Mouse (Mus musculus) gastrocnemius, postnatal 25 days (tissue): ENCODE measurements around the gene Gm44596. TPM values are rescaled to one million over a fixed set of nuclear protein-coding genes. Genes with fewer than 3 reads are reported as not detected.

Experiments
- DNase-seq: peaks from one replicate; pipeline ENCODE4 v3.0.0; 2022
- long read RNA-seq, 2 experiments: library from polyadenylated mRNA; stranded (forward); transcript quantifications; one replicate each; pipeline ENCODE4 v2.0.0; 2021
- total RNA-seq, 2 experiments: library from RNA; stranded (reverse); gene quantifications; 1 replicate in 1 of 2; 2 replicates in 1 of 2; pipeline ENCODE4 v1.2.3; 2021

The Gm44596 gene
- total RNA-seq = not detected
- long read RNA-seq, experiment 1 = 0 reads
- long read RNA-seq, experiment 2 = 0 reads

DNA sequence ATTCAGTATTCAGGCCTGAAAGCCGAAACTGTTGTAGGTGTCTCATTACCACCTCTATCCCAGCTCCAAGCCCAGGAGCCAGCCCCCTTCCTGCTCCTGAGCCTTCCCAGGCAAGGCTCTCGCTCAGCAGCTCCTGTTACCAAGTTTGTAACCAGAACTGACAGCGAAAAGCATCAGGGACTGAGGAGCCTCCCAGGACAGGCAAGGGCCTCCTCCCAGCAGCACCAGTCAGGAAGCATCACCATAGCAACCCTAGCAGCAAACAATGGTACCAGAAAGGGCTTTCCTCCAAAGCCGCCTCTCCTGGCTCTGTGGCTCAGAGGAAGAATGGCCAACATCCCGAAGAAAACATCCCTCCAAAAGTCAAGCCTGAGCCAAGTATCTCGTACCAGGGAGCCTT is at the start of gene Gm44596, which contains the start of gene Tex52:
Gm44596 (plus strand) TSS at position 312 of the 400 bp plus-strand sequence.
Tex52 (plus strand) TSS at position 265 of the 400 bp plus-strand sequence.
- peak; percentile 39 for DNase-seq

DNA sequence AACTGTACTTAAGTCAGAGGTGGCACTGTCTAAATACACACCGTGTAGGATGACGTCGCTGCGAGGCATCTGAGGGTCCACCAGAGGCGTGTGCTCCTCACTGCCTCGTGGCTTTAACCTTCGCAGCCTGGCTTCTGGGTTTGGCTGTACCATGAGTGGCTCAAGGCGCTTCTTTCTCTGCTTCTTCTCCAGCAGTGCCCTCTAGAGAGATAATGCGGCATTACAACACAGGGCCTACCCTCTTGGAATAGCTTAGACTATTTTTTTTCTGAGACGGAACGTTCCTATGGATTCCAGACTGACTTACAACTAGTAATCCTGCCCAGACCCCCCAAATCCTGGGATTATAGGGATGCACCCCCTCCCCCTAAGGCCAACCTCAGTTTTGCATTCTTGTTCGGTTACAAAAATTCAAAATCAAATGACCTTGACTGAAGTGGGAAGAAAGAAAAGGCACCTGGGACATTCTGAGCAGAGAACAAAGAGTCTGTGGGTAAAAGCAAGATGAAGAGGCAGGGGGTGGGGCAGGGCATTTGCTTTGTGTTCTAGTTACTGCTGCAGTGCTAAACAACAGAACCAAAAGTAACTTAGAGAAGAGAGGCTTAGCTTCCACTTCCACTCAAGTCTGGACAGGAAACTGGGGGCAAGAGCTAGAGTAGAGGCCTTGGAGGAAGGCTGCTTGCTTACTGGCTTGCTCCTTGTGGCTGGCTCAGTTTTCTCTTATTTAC is 40.7 kb upstream of the Gm44596 start:
- DNase-seq = peak; percentile 23

DNA sequence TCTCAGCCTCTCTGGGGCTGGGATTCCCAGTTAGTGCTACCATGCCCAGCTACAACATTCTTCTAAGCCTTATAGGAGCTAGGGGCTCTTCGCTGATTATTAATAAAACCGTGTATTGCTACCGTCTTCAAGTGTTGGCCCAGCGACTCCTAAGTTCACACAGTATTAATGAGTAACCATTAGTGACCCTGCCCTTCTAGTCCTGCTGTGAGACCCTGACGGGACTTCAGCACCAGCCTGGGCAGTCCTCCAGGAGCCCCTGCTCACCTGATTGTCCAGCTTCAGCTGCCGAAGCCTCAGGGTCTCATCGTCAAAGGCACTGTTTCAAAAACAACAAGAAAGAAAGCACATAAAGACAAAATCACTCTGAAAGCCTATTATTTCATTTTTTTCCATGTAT is 37.8 kb upstream of the Gm44596 start:
- no peak for DNase-seq

DNA sequence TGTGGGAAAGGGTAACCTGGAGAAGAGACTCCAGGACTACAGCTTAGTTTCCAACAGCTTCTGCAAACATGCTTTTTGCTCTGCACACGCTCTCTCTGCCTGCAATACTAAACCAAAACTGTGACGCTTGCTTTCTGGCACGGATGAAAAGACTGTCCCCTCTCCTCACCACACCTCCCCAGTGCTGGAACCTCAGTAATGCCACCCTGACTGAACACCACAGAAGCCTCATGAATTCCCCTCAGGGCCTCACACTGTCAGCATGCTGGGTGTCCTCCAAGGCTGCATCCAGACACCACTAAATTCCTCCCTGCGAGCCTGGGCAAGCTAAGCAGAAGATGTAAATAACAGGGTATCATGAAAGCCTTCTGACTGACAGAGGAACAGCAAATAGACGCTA is 36.4 kb upstream of the Gm44596 start:
- DNase-seq = no peak

DNA sequence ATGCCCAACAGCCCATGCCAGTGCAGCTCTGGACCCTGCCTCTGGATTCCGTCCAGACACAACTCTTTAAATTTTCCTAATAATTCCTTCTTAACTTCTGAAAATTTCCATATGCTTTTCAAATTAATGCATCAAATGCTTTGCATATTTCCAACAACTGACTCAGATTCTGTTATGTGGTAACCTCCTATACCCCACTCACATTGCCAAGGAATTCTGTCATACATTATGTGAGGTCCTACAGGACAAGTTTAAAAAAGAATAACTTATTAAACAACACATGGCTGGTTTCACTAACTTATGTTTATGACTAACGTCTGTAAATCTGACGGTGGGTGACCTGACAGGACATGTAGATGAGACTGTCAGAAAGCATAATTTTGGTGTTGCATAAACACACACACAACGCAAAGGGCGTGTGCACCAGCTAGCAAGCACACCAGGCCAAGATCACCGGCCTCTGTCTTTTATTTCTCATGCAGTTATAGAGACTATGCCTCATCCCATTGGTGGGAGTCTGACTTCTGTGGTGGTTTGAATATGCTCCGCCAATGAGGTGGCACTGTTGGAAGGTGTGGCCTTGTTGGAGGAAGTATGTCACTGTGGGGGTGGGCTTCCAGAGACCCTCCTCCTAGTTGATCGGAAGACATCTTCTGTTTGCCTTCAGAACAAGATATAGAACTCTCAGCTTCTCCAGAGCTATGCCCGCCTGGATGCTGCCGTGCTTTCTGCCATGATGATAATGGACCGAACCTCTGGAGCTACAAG is 33.2 kb upstream of the Gm44596 start:
- DNase-seq = no peak

DNA sequence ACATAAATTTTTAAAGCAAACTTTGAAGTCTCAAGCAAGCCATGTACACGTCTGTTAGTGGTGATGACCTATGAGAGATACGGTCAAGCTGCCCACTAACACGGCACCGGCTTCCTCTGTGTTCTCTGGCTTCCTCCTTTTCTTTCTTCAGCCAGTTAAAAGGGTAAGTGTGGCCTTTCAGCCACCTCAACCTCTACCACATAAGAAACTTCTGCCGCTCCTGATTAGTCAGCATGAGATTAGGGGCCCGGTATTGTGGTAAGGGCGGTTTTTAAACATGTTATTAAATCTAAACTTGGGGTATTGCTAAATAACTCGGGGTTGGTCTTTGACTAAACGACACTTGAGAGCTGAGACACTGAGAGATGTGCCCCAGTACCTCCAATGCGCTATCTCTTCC is 29.7 kb upstream of the Gm44596 start:
- no peak for DNase-seq

DNA sequence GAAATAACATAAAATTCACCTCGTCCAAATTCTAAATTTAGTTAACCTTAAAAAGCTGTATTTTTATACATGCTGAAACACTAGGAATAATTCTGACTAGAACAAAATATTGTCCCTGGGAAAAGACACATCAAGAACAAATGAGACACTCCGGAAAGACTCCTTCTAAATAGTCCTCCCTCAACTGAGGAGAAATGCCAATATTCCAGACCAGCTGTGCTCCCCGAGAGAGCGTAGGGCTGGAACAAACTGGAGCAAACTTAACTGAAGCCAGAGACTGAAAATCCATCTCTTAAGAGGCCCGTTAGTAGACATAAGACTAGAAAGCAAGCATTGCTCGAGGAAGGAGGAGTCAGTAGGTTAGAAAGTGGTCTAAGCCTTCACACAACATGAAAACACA is 28.5 kb upstream of the Gm44596 start:
- peak; percentile 22 for DNase-seq

DNA sequence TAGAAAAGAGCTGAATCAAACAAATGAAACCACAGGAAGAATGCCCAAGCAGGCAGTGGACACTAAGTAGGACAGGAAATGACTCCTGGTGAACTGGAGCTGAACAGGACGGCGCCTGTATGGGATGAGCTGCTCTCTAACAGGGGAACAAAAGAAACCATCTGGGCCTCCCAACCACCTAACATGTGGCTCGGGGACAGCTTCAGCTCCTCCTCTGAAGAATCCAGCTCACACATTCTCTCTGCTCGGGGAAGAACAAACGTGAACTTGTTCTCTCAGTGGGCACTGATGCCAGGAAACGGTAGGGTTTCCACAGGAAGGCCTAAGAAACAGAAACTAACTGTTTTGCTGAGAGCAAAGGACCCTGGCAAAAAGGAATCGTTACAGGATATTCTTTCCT is 25.6 kb upstream of the Gm44596 start:
- no peak for DNase-seq

DNA sequence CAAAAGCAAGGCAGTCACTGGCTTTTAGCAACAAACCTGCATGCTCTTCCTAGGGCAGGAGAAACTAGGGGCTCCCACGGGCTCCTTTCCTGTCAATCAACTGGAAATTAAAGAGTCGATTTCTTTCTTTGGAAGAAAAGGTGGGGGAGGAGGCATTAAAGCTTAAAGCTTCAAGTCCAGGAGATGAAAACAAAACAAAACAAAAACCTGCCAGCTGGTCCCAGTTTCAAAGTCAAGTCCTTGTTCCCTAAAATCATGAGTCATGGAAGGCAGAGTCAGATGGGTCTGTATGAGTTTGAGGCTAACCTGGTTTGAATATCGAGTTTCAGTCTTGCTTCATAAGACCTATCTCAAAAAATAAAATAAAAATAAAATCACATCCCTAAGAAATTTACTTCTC is 21.2 kb upstream of the Gm44596 start:
- no peak for DNase-seq

DNA sequence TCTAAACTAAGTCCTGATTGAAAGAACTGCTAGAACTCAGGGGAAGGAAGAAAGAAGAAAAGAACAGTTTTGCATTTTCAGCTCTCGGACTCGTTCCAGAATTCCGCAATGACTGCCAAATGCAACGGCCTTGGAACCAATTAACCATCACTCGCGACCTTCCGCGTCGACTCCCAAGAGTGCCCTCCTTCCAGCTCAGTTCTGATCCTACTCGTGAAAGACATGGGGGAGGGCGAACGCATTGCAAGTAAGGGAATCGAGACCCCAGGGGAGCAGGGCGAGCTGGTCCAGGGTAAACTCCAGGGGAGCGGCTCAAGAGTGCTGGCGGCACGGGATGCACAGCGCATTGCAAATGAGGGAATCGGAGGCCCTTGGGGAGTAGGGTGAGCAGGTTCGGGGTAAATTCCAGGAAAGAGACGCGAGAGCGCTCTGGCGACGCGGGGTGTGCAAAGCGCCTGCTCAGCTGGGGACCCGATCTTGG is 20.1 kb upstream of the Gm44596 start:
- no peak for DNase-seq

DNA sequence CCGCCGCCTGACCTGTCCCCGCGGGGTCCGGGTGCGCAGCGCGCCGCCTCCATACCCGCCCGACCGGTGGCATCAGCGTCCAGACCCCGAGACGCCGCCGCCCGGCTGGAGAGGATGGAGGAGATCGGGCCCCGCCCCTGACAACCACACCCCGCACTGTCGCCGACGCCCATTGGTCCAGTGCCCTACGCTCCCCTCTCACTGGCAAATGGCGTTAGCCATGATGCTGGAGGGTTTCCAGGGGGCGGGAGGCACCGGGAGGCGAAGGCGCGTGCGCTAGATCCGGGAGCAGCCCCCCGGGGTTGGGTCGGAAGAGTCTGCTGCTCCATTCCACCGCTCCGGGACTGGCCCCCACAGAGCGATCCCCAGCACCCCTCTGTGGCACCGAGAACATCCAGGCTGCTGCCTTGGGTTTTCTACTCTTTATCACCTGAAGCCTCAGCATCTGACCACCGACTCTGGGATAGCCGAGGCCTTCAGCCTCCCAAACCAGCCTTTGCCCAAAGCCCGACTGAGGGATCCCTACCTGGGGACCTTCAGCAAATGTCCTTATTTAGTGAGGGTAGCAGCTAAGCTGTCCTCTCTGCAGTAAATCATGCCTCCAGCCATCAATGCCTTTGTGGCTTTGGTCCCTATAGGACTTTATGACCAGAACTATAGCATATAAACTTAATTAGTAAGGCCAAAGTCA is 19.4 kb upstream of the Gm44596 start, which contains the start of gene Tulp3:
Tulp3 (minus strand) TSS at position 126 of the 691 bp plus-strand sequence.
- DNase-seq = peak; percentile 95

DNA sequence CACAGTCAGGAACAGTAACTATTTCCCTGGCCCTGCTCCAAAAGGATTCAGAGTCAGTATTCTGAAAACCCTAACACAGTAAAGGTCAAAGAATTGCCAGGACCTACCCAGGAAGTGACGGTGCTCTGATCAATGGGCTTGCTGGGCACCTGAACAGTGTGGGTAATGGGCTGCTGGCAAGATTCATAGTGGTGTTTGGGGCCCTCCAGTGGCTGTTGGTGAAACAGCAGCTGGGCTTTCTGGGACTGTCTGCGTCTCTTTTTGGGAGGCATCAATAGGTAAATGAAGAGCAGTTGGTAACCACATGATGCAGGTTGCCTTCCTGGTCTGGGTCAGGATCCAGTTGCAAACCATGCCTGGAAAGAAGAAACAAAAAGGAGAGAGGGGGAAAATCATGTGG is 16.3 kb upstream of the Gm44596 start:
- peak; percentile 24 for DNase-seq

DNA sequence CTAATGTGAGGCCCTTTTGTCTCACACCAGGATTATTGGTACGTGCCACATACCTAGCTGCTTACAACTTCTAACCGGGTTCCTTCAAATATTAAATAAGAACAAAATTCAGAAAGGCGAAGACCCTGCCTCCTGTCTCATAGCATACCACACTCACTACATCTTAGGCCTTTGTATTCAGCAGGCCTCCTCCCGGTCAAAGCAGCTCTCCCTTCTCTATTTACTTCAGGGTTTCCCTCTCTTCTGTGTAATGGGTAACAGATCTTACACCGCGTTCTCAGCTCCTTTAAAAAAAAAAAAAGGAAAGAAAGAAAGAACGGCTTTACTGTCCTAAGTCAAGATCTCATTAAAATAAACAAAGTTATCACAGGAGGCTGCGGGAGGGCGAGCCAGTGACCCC is 13.4 kb upstream of the Gm44596 start:
- no peak for DNase-seq

DNA sequence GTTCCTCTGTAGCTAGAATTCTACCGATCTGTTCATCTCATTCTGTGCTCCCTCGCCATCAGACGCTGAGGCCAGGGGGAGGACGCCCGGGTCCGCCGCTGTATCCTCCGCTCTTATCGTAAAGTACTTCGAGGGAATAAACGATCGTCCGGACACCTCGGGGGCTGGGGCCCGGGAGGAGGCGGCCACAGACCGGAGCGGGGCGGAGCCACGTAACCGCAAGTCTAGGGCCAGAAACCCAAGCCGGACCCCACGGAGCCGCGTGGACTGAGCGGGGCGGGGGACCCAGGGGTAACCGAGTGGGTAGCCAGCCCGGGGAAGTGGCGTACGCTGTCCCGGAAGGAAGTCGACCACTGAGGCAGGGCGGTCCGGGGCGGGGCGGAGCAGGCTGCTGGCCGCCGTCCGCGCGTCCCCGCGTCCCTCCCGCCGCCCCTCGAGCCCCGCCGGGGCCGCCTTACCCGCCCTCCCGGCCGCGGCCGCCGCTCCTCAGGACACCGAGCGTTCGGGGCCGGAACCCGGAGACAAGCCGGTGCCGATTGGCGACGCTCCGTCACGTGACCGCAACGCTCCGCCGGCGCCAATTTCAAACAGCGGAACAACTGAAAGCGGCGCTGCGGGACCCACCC is 12.8 kb upstream of the Gm44596 start, which contains the start of the genes Rhno1 and Foxm1:
Rhno1 (minus strand) TSS at position 531 of the 626 bp plus-strand sequence.
Foxm1 (plus strand) TSS at position 587 of the 626 bp plus-strand sequence.
- DNase-seq = peak; percentile 83

DNA sequence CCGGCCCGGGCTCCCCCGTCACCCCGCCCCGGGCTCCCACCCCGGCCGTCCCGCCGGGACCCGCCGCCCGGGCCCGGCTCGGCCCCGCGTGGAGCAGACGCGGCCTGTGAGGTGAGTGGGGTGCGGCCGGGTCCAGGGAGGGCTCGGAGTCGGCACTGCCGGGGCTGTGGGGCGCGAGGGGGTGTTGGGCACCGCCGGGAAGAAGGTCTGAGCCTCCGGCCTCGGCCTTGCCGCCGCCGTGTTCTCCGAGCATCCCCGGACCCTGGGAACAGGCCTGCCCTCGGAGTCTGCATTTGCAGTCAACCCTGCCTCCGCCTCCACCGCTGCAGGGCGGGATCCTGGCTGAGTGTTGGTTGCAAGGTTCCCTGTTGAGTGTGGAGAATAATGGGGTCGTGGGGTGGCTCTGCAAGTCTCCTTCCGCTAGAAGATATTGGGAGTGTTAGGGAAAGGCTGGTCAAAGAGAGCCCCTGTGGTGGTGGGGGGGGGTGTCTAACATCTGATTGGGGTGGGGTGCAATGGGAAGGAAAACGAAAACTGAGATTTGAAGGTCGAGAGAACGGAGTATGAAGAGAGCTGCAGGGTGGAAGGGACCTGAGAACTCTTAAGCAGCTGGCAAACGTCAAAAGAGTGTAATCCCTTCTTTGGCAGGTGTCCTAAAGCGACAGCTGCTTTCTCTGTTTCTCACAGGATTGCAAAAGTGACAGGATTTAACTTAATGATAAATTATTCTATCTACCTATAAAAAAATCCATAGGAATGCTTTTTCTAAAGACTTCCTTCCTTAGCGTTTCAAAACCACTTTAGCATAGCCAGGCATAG is 12.1 kb upstream of the Gm44596 start:
- DNase-seq = peak; percentile 12

DNA sequence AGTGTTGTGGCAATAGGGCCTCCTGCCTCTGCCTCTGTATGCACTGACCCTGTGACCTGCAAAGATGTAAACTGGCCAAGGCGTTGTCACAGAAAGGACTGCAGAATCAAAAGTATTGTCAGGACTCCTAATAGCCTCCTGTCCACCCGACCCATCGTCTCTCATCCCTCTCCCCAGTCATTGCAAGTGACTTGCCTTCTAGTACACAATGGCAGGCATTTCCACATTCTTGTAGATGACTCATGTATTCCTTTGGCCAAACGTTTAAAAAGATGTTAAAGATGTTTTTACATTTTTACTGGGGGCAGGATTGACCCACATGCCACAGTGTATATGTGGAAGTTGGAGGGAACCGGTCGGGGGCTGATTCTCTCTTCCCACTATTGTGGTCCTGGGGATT is 10.6 kb upstream of the Gm44596 start:
- no peak for DNase-seq

DNA sequence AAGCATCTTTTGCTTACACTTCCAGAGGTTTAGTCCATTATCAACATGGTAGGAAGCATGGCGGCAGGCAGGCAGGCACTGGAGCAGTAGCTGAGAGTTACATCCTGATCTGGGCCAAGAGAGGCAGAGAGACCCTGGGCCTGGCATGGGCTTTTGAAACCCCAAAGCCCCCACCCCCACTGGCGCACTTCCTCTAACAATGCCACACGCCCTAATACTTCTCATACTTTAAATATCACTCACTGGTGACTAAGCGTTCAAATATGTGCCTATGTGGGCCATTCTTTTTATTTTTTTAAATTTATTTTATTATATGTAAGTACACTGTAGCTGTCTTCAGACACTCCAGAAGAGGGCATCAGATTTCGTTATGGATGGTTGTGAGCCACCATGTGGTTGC is 8.8 kb upstream of the Gm44596 start:
- no peak for DNase-seq

DNA sequence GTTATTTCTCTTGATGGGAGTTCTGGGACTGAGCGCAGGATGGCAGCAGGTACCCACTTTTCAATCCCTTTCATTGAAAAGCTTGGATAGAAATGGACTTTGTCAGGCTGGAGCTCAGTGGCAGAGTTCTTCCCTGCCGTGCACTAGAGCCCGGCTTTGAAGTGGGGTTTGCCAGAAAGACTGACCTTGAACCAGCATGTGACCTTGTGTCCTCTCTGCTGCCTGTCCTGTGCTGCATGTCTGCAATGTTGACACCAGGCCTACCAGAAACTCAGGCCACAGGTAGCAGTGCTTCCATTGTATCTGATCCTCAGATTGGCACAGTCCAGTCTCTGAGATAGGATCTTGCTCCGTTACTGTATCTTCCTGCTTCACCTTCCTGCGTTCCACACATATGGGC is 5.3 kb upstream of the Gm44596 start:
- no peak for DNase-seq

DNA sequence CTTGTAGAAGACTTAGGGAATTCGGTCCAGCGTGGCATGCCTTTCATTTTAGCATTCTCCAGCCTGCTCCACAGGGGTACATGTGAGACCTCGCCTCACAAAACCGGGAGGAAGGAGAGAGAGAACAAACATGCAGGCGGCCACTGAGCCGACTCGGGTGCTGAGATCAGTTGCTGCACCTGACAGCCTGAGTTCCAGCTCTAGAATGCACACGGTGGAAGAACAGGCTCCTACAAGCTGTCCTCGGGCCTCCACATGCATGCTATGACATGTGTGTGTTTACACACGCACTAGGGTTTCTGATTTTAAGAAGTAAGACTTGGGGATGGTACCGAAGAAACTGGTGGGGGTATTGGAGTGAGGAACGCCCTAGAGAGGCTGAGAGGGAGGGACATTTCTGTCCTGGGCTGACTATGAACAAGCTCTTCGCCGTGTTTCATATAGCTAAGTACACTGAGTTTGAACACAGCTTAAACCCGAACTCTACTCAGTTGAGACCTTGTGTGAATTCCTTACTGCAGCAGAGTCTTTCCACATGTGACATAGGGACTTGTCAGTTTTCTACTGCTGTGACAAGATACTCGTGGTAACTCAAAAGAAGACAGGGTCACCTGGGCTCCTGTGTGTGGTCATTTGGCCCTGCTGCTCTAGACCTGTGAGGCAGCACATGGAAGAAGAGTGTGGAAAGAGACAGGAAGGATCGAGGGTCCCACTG is 1.2 kb downstream of the Gm44596 start:
- DNase-seq = no peak

DNA sequence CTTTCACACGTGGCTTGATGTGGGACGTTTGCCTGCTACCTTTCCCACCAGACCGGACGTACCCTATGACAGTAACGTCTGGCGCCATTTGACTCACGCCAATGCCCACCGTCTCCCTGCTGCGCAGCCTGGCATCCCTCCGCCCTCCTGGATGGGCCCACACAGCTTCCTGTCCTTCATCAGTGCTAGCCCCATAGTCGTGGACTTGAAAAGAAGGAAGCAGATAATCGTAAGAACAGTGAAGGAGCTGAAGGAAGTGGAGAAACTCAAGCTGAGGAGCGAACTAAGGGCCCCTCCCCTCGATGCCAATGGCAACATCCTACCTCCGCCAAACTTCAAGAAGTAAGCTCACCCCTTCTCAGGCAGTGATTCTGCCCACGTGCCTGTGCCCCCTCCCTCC is 4.3 kb downstream of the Gm44596 start:
- no peak for DNase-seq
